Mouse (Mus musculus): ENCODE measurements around the gene Cdc25a. TPM values are rescaled to one million over a fixed set of nuclear protein-coding genes. Genes with fewer than 3 reads are reported as not detected.

Gene Cdc25a
- 1 to 10 TPM; 3.9 to 4.0 TPM for total RNA-seq (2021)

- intact Hi-C loops (cut with DNase I): no loop called here
- peak; percentile 95 to 98 for DNase-seq (ENCODE audit: low spot score in 2 of 2)
These were observed at the start of gene Cdc25a for GRCm38 (mm10) chr9:109874797-109875691. Cdc25a (plus strand) TSS chr9:109875579.

DNA sequence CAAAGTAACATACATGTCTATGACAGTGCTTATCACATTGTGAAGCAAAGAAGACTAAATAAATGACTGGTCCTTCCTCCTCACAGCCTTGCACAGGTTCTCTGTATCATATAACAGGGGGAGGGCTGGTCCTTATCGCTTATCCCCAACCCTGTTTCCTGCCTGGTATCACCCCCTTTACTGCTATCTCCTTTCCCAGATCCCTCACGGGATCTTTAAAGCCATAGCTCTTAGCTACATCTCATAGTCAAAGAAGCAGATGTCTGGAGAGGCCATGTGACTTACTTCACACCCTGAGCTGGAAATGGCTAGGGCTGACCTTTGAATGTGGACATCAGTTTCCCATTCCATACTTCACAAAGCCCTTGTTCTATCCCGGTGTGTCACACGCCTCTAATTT lies 49.6 kb upstream of the Cdc25a start:
- DNase-seq (ENCODE audit: low spot score in 2 of 2): no peak
- intact Hi-C loops (cut with DNase I): no loop called here

- intact Hi-C loops (cut with DNase I): no loop called here
- DNase-seq (ENCODE audit: low spot score in 2 of 2): no peak
These were observed 49.2 kb upstream of the Cdc25a start for GRCm38 (mm10) chr9:109826181-109826580.

GRCm38 (mm10) chr9:109832391-109833087 lies 42.8 kb upstream of the Cdc25a start, which contains the start of gene Nme6:
Nme6 (plus strand) TSS chr9:109832749.
- peak; percentile 87 to 88 for DNase-seq (ENCODE audit: low spot score in 2 of 2)
- intact Hi-C loops (cut with DNase I): loop anchor here (2.0 to 10.0 kb wide), 3 partner anchors 708 to 828 kb away; no protein-coding TSS in a partner anchor

- intact Hi-C loops (cut with DNase I): loop anchor here (2.0 to 10.0 kb wide), 3 partner anchors 708 to 828 kb away; no protein-coding TSS in a partner anchor
- no peak for DNase-seq (ENCODE audit: low spot score in 2 of 2)
These were observed 42.3 kb upstream of the Cdc25a start for GRCm38 (mm10) chr9:109833088-109833412.

DNA sequence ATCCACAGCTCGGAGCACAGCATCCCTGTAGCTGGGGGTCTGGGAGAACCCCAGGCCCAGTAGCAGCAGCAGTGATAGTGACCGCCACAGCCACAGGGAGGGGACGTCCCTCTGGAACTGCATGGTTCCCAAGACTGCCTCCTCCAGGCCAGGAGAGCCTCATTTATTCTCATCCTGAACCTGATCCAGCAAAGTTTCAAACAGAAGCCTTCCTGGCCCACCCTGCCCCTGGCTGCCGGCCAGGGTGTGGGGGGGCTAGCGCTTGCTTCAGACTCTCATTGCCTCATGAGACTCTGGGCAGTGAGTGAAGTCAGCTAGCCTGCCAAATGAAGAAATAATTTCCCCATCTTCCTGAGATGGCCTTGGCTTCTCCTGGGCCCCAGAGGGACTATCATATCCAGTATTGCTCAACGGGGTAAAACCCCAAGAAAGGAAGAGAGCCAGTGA lies 26.0 kb upstream of the Cdc25a start, which contains the start of gene Camp:
Gene Camp, minus strand, starts transcription at position 306 of the 447 bp plus-strand sequence.
- DNase-seq (ENCODE audit: low spot score in 2 of 2): no peak
- intact Hi-C loops (cut with DNase I): no loop called here

DNA sequence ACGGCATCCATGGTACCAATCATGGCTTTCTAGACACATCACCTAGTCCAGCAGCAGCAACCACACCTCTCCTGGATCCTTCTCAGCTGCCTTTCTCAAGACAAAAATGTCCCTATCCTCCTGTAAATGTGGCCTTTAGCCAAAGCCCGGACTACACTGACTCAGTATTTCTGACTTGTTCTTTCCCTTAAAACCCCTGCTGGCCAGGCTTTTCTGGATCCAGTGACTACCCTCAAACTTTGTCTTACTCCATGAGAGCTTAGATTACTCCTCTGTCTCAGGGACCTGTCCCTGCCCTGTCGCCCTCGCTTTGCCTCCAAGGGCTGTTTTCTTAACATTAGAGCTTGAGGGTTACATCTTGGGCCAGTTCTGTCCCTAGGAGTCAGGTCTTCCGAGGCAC lies 25.3 kb upstream of the Cdc25a start:
- intact Hi-C loops (cut with DNase I): no loop called here
- no peak for DNase-seq (ENCODE audit: low spot score in 2 of 2)

DNA sequence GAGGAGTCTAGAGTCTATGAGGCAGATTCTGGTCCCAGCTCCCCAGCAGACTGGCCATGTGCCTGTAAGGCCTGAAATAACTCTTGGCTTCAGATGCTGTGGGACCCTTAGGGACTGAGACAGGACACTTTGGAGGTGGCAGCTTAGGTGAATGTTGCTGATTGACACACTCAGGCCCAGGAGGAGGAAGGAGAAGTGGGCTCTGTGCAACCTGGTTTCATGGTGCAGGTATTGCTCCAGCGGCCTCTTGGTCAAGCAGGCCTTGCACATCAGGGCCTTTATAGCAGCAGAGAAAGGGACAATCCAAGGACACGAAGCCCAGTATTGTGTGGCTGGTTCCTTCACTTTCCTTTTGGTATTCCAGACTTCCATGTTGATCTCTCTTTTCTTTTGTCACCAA lies 21.0 kb upstream of the Cdc25a start:
- no peak for DNase-seq (ENCODE audit: low spot score in 2 of 2)
- intact Hi-C loops (cut with DNase I): no loop called here

DNA sequence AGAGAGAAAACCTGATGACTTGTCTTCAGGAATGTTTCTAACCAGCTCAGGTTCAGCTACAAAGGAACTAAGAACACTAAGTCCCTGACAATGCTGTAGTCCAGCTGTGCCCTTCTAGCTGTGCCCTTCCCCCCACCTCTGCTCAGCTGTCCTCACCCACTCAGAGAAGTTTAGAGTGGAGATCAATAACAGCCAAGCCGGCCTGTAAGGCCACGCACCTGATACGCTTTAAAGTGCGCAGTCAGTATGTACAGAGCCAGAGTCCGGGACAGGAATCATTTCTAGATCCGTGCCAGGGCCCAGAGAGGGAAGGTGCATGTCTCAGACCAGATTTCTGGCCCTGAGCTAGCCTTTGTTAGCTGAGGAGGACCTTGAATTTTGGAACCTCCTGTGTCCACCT lies 19.4 kb upstream of the Cdc25a start:
- intact Hi-C loops (cut with DNase I): no loop called here
- no peak for DNase-seq (ENCODE audit: low spot score in 2 of 2)

- intact Hi-C loops (cut with DNase I): loop anchor here (5.0 kb wide), 1 partner anchor 775 kb away; no protein-coding TSS in a partner anchor
- DNase-seq (ENCODE audit: low spot score in 2 of 2): peak; percentile 67 to 73
These were observed 12.9 kb upstream of the Cdc25a start for GRCm38 (mm10) chr9:109862397-109863044.

GRCm38 (mm10) chr9:109863085-109863484 lies 12.3 kb upstream of the Cdc25a start:
- DNase-seq (ENCODE audit: low spot score in 2 of 2): no peak
- intact Hi-C loops (cut with DNase I): loop anchor here (5.0 kb wide), 1 partner anchor 776 kb away; no protein-coding TSS in a partner anchor

DNA sequence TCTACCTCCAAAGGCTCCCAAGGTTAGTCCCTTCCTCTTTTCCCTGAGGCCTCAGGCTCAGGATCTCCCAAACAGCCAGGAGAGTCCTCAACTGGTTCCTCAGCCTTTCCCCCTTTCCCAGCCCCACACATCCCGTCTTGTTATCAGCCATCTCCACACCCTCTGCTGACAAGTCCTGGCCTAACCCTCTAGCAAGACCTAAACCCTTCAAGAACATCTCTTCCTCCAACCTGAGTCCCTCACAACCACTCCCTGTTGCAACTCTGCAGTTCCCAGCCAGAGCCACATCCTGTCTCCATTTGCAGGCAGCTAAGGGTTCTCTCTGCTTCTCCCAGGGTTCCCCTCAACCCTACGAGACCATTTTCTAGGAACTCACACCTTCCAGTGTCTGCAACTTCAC lies 9.2 kb upstream of the Cdc25a start:
- DNase-seq (ENCODE audit: low spot score in 2 of 2): no peak
- intact Hi-C loops (cut with DNase I): no loop called here

GRCm38 (mm10) chr9:109870983-109871572 lies 4.3 kb upstream of the Cdc25a start:
- intact Hi-C loops (cut with DNase I): no loop called here
- DNase-seq (ENCODE audit: low spot score in 2 of 2): no peak

DNA sequence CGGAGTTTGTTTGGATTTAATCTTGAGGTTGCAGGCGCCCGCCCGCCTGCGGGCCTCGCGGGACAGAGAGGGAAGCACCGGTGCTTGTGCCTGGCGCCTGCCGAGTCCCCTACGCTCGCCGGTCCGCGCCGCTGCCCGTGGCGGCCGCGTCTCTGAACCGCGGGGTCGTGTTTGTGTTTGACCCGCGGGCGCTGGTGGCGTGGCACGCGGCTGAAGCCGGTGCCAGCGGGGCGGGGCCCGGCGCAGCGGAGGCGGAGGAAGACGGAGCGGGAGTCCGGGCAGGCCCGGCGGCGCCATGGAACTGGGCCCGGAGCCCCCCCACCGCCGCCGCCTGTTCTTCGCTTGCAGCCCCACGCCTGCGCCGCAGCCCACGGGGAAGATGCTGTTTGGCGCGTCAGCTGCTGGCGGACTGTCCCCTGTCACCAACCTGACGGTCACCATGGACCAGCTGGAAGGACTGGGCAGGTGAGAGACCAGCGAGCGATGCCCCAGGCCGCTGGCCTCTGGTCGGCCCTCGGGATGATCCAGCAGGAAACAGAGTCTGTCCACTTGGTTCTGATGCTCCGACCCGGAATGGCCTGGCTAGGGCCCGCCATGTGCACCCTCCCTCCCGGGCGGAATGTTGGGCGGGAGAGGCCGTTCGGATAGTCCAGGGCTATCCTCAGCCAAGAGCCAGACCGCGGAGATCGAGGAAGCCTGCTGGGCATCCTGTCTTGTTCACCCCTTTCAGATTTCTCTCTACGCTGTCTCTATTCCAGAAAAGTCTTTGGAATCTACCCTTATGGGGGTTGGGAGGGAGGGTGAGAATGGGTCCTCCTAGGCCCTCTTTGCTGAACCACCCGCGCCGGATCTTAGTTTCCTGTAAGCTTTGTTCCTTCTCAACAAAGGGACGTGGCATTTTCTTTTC lies 569 bp downstream of the Cdc25a start:
- peak; percentile 31 to 53 for DNase-seq (ENCODE audit: low spot score in 2 of 2)
- intact Hi-C loops (cut with DNase I): no loop called here

- no peak for DNase-seq (ENCODE audit: low spot score in 2 of 2)
- intact Hi-C loops (cut with DNase I): no loop called here
These were observed 1.4 kb downstream of the Cdc25a start for GRCm38 (mm10) chr9:109876756-109877155.

- no peak for DNase-seq (ENCODE audit: low spot score in 2 of 2)
- intact Hi-C loops (cut with DNase I): no loop called here
These were observed 2.3 kb downstream of the Cdc25a start for GRCm38 (mm10) chr9:109877666-109878065.

DNA sequence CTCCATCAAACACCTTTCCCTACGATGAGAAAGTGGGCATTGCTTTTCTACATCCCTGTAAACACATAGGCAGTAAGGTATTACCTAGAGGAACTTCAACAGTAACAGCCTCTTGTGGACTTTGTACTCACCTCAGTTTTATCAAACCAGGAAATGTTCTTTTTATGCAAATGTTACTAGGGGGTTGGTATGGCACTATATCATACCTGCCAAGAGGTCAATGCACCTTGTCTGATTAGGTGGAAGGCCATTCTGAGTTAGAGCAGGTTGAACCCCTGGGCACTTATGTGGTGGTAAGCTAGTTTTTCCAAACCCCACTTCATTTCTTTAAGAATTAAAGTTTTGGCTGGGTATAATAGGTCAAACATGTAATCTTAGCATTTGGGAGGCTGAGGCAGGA lies 3.9 kb downstream of the Cdc25a start:
- DNase-seq (ENCODE audit: low spot score in 2 of 2): no peak
- intact Hi-C loops (cut with DNase I): no loop called here

DNA sequence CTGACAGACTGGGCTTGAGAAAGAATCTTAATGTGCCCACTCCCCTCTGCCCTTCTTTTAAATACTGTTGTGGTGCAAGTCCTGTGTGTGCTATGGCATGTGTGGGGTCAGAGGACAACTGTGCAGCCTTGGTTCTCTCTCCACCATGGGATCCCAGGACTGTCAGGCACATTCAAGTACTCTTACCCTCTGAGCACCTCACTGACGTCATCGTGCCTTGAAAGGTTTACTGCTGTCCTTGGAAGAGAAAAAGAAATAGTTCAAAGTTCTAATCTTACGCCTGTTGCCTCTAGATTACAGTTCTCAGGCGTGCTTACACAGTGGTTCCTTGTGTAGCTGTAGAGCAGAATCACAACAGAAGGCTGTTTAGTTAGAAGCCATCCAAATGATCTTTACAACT lies 10.9 kb downstream of the Cdc25a start:
- no peak for DNase-seq (ENCODE audit: low spot score in 2 of 2)
- intact Hi-C loops (cut with DNase I): no loop called here

DNA sequence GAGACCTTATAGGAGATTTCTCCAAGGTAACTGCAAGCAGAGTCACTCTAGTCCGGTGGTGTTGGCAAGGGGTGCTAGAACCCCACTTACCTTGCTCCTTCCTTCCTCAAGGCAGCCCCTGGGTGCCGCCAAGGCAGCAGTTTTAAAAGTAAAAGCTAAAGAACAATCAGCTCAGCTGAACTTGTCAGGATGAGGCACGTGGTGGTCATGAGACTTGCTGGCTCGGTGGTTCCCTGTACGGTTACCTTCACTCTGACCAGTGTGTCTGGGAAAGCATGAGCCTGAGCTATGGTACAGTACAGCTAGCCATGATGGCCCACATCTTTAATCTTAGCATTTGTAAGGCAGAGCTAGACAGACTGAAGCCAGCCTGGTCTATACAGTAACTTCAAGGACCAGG lies 11.9 kb downstream of the Cdc25a start:
- intact Hi-C loops (cut with DNase I): no loop called here
- DNase-seq (ENCODE audit: low spot score in 2 of 2): no peak
